Mouse (Mus musculus) liver, postnatal 0 days (tissue): ENCODE results near the gene Calhm1. TPM values are rescaled to one million over a fixed set of nuclear protein-coding genes. Genes with fewer than 3 reads are reported as not detected.

ENCODE experiments used
- ATAC-seq: fragments of 200-750 bp; cut with Nextera tagmentation; 2 replicates; pipeline ENCODE4 v1.8.0; 2017; ENCODE audit warnings: mild to moderate bottlenecking, moderate library complexity
- DNase-seq: peaks from one replicate; pipeline ENCODE4 v3.0.0-alpha.2; 2016
- H3K27ac ChIP-seq: fragments of 300-500 bp; sonication (generic); 2 replicates; pipeline ENCODE4 v1.5.1; 2014; ENCODE audit warnings: antibody characterized with exemption, moderate library complexity, mild to moderate bottlenecking, low read depth
- H3K27me3 ChIP-seq: fragments of 300-500 bp; sonication (generic); 2 replicates; pipeline ENCODE4 v1.6.1; 2014; ENCODE audit warnings: low read length, control low read depth, mixed read lengths; ENCODE audit not compliant: insufficient read depth
- H3K36me3 ChIP-seq: fragments of 300-500 bp; sonication (generic); replicated peaks from 2 replicates; pipeline ENCODE4 v1.6.1; 2014; ENCODE audit warnings: mild to moderate bottlenecking, control low read depth, low read length, moderate library complexity, mixed read lengths; ENCODE audit not compliant: insufficient read depth
- H3K4me1 ChIP-seq: fragments of 300-500 bp; sonication (generic); 2 replicates; pipeline ENCODE4 v1.6.1; 2014; ENCODE audit warnings: antibody characterized with exemption, mild to moderate bottlenecking, control low read depth; ENCODE audit not compliant: insufficient read depth
- H3K4me2 ChIP-seq: fragments of 300-500 bp; sonication (generic); 2 replicates; pipeline ENCODE4 v1.6.1; 2014; ENCODE audit warnings: low read depth, mild to moderate bottlenecking, low read length, moderate library complexity, mixed read lengths
- H3K4me3 ChIP-seq: fragments of 300-500 bp; sonication (generic); 2 replicates; pipeline ENCODE4 v1.5.1; 2014; ENCODE audit warnings: low read depth, low read length
- H3K9ac ChIP-seq: fragments of 300-500 bp; sonication (generic); replicated peaks from 2 replicates; pipeline ENCODE4 v1.6.1; 2014; ENCODE audit warnings: mild to moderate bottlenecking, moderate library complexity
- H3K9me3 ChIP-seq: fragments of 300-500 bp; sonication (generic); 2 replicates; pipeline ENCODE4 v1.6.1; 2016; ENCODE audit warnings: mild to moderate bottlenecking, control low read depth, low read length, mixed read lengths
- CTCF ChIP-seq: sonication (generic); IDR thresholded peaks from 2 replicates; pipeline ENCODE4 v1.5.1; 2016; ENCODE audit warnings: antibody characterized with exemption, low read depth
- EP300 ChIP-seq: IDR thresholded peaks from 2 replicates; pipeline ENCODE4 v1.6.1; 2016; ENCODE audit warnings: antibody characterized with exemption, low read depth, mild to moderate bottlenecking
- WGBS: fragments of 180-500 bp; shearing (Covaris S2); extraction: QIAGEN DNeasy Blood & Tissue Kit; methylation state at CpG from one replicate; pipeline ENCODE4 v1.1.7; 2014; ENCODE audit not compliant: insufficient replicate concordance; 5-methylcytosine and 5-hydroxymethylcytosine counted together
- polyA plus RNA-seq: library from polyadenylated mRNA; unstranded; fragments of >200 nt; fragmentation: Nextera tagmentation; extraction: Ambion mirVana; gene quantifications from 2 replicates; pipeline ENCODE4 v1.2.1, GENCODE M21; 2015

The Calhm1 gene
- polyA plus RNA-seq, 1 experiment from 2014 or later: not detected

DNA sequence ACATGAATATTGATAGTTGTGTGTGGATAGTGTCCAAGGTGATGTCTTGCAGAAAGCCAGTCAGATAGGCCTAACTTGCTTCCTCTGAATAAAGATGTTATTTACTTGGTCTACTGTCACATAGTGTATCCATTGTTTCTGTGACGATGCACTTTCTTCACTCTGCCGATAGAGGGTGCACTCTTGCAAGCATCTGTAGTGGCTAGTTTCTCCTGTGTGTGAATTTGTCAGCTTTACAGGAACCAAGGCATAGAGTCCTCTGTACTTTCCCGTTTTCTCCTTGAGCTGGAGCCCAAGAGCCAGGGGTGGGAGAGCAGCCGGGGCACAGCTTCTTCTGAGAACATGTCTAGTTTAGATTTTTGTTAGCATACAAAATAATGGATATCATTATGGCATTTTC lies 23.0 kb downstream of the Calhm1 start:
- H3K9me3 ChIP-seq: no peaks in the 10 kb centered on the region
- no peak overlapping the region for H3K4me2 ChIP-seq
- no peak for TF ChIP-seq EP300
- peak; percentile 89 for TF ChIP-seq CTCF
- H3K36me3 ChIP-seq: peaks cover 58% of the 10 kb centered on the region
- H3K27ac ChIP-seq: no peak overlapping the region
- H3K4me3 ChIP-seq: no peak overlapping the region
- H3K27me3 ChIP-seq: no peaks in the 10 kb centered on the region
- no peak for ATAC-seq
- 45% methylated on average over 4 of the region's 4 CpGs for WGBS
- DNase-seq: no peak
- no peaks in the 10 kb centered on the region for H3K4me1 ChIP-seq
- H3K9ac ChIP-seq: no peak overlapping the region

DNA sequence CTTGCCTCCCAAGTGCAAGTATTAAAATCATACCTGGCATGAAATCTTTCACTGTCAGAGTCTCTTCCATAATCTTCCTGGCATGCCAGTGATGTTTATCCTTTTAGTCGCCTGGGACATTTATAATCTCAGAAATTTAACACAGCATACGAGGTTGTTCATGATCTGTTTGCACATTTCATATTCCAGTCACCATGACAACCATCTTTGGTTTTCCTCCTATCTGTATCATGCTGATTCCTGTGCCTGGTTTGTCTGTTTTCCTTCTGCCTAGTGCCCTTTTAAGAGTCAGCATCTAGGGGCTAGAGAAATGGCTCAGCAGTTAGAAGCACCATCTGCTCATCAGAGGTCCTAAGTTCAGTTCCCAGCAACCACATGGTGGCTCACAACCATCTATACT lies 25.4 kb downstream of the Calhm1 start:
- Histone ChIP-seq H3K27ac (no peak overlapping the region), H3K9ac (no peak overlapping the region), H3K27me3 (no peaks in the 10 kb centered on the region), H3K9me3 (no peaks in the 10 kb centered on the region), H3K36me3 (peaks cover 54% of the 10 kb centered on the region), H3K4me3 (no peak overlapping the region), H3K4me1 (no peaks in the 10 kb centered on the region), H3K4me2 (no peak overlapping the region)
- ATAC-seq (no peak), DNase-seq (no peak)
- 67% methylated on average over 2 of the region's 2 CpGs for WGBS
- TF ChIP-seq EP300 (no peak), CTCF (no peak)

DNA sequence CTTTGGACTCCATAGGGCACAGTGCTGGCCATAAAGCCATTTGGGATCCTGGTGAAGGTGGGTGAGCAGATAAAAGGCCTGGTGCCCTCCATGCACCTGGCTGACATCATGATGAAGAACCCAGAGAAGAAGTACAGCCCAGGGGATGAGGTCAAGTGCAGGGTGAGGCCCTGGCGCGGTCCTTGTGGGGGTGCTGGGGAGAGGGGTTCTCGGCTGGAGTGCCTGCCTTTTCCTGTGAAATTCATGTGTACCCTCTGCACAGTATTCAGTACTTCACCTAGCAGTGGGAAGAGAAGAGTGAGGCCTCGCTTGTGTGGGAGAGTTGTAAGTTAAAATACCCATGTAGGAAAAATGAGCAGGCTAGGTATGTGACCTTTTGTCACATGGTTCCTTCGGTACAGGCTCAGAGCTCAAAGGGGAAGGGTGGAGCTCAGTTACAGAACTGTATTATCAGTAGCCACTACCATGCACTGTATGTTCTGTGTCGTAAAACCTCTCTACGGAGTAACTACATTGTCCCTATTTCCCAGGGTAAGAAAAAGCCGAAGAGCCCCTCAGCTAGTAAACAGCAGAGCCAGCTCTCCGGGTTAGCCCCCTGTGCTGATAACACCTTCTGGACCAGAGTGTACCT lies 39.3 kb downstream of the Calhm1 start:
- no peak for ATAC-seq
- 83% methylated on average over 9 of the region's 9 CpGs for WGBS
- H3K27ac ChIP-seq: no peak overlapping the region
- H3K36me3 ChIP-seq: peaks cover 88% of the 10 kb centered on the region
- no peaks in the 10 kb centered on the region for H3K27me3 ChIP-seq
- no peak overlapping the region for H3K9ac ChIP-seq
- TF ChIP-seq EP300: no peak
- no peak for TF ChIP-seq CTCF
- no peak overlapping the region for H3K4me2 ChIP-seq
- no peaks in the 10 kb centered on the region for H3K4me1 ChIP-seq
- DNase-seq: no peak
- no peaks in the 10 kb centered on the region for H3K9me3 ChIP-seq
- H3K4me3 ChIP-seq: no peak overlapping the region

DNA sequence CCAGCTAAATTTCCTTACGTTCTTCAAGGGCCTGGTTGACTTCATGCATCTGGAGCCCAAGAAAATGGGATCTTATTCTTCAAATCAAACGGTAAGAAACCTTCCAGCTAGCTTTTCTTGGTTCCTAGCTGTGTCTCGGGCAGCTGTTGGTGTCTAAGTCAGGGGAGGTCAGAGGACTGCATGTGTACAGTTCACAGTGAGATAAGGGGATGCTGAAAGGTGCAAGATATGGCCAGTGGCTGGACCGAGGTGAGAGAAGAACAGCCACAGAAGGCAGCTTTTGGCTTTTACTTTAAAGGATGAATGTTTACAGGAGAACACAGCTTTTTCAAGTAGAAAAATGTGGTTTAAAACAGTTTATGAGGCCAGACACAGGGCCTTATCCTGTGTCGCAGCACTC lies 43.0 kb downstream of the Calhm1 start:
- no peaks in the 10 kb centered on the region for H3K9me3 ChIP-seq
- no peaks in the 10 kb centered on the region for H3K4me1 ChIP-seq
- ATAC-seq (no peak), DNase-seq (no peak)
- H3K36me3 ChIP-seq: peaks cover 84% of the 10 kb centered on the region
- no peaks in the 10 kb centered on the region for H3K27me3 ChIP-seq
- 75% methylated on average over 5 of the region's 5 CpGs for WGBS
- H3K9ac ChIP-seq: no peak overlapping the region
- no peak overlapping the region for H3K4me3 ChIP-seq
- no peak overlapping the region for H3K4me2 ChIP-seq
- H3K27ac ChIP-seq: no peak overlapping the region
- TF ChIP-seq EP300 (no peak), CTCF (no peak)

Other genes with a start within 250 kb of the Calhm1 start
- gene Ina, start 129.6 kb downstream of the Calhm1 start, polyA plus RNA-seq: not detected in 2 replicates
- gene Nt5c2, start 129.1 kb downstream of the Calhm1 start, polyA plus RNA-seq: 30.2 and 36.1 TPM in 2 replicates
- 7.7 and 8.0 TPM in 2 replicates for gene Pcgf6, start 93.3 kb downstream of the Calhm1 start, polyA plus RNA-seq
- 2.1 and 2.3 TPM in 2 replicates for gene Taf5, start 76.5 kb downstream of the Calhm1 start, polyA plus RNA-seq
- 1,395 and 1,426 TPM in 2 replicates for gene Usmg5, start 53.6 kb downstream of the Calhm1 start, polyA plus RNA-seq
- 3.0 and 3.3 TPM in 2 replicates for gene Pdcd11, start 53.5 kb downstream of the Calhm1 start, polyA plus RNA-seq
- gene Calhm2, start 6.0 kb downstream of the Calhm1 start, polyA plus RNA-seq: 2.0 and 2.6 TPM in 2 replicates
- not detected in 2 replicates for gene Calhm3, start 13.5 kb upstream of the Calhm1 start, polyA plus RNA-seq
- 0.76 and 0.89 TPM in 2 replicates for gene Neurl1a, start 34.6 kb upstream of the Calhm1 start, polyA plus RNA-seq